Mouse (Mus musculus) hindbrain, embryonic 10.5 days (tissue): Measurements from ENCODE around the gene Cdc34. TPM values are rescaled to one million over a fixed set of nuclear protein-coding genes. Genes with fewer than 3 reads are reported as not detected.

Source experiments
- DNase-seq: peaks from one replicate; pipeline ENCODE4 v3.0.0-alpha.2; 2017; ENCODE audit warnings: low spot score
- H3K27ac ChIP-seq: fragments of 300-500 bp; sonication (generic); 2 replicates; pipeline ENCODE4 v1.5.1; 2016; ENCODE audit warnings: mild to moderate bottlenecking, moderate library complexity
- H3K27me3 ChIP-seq: fragments of 300-500 bp; sonication (generic); 2 replicates; pipeline ENCODE4 v1.6.1; 2016; ENCODE audit warnings: mild to moderate bottlenecking; ENCODE audit not compliant: poor library complexity, insufficient read depth, severe bottlenecking
- H3K36me3 ChIP-seq: fragments of 300-500 bp; sonication (generic); 2 replicates; pipeline ENCODE4 v1.6.1; 2016; ENCODE audit warnings: mild to moderate bottlenecking, moderate library complexity
- H3K4me1 ChIP-seq: fragments of 300-500 bp; sonication (generic); replicated peaks from 2 replicates; pipeline ENCODE4 v1.6.1; 2016; ENCODE audit warnings: mild to moderate bottlenecking
- H3K4me3 ChIP-seq: fragments of 300-500 bp; sonication (generic); 2 replicates; pipeline ENCODE4 v1.5.1; 2016; ENCODE audit warnings: mild to moderate bottlenecking, moderate library complexity
- H3K9me3 ChIP-seq: fragments of 300-500 bp; sonication (generic); 2 replicates; pipeline ENCODE4 v1.6.1; 2016; ENCODE audit warnings: mild to moderate bottlenecking, moderate library complexity
- WGBS: fragments of 180-500 bp; shearing (Covaris S2); methylation state at CpG from one replicate; pipeline ENCODE4 v1.1.7; 2016; 5-methylcytosine and 5-hydroxymethylcytosine counted together
- polyA plus RNA-seq: library from polyadenylated mRNA; unstranded; fragments of >200 nt; fragmentation: Nextera tagmentation; extraction: Ambion mirVana; gene quantifications from 2 replicates; pipeline ENCODE4 v1.2.1, GENCODE M21; 2016

Gene Cdc34
- polyA plus RNA-seq, 1 experiment from 2014 or later, result 244 TPM

DNA sequence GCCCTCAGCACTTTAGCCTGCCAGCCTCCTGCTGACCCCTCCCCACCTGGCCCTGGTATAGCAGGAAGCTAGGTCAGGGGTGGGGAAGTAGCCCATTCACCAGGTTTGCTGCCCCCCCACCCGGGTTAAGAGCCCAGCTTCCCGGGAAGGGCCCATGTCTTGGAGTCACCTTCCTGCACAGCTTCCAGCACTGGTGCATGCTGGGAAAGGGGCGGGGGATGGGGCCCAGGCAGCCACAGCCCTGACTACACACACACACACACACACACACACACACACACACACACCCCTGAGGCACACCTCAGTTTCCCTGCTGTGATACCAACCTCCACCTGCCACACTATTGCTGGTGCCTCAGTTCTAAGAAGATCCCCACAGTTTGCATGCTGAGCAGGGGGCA is 20.1 kb upstream of the Cdc34 start:
- no peak overlapping the region for H3K4me3 ChIP-seq
- H3K27me3 ChIP-seq, result no peaks in the 10 kb centered on the region
- no peak for DNase-seq
- peaks cover 22% of the 10 kb centered on the region for H3K4me1 ChIP-seq
- 62% methylated on average over 3 of the region's 3 CpGs for WGBS
- H3K9me3 ChIP-seq, result no peaks in the 10 kb centered on the region
- 0 out of 2 replicates have a peak overlapping the region, but pooled peaks have one; percentile 36 for H3K27ac ChIP-seq
- H3K36me3 ChIP-seq, result no peaks in the 10 kb centered on the region

DNA sequence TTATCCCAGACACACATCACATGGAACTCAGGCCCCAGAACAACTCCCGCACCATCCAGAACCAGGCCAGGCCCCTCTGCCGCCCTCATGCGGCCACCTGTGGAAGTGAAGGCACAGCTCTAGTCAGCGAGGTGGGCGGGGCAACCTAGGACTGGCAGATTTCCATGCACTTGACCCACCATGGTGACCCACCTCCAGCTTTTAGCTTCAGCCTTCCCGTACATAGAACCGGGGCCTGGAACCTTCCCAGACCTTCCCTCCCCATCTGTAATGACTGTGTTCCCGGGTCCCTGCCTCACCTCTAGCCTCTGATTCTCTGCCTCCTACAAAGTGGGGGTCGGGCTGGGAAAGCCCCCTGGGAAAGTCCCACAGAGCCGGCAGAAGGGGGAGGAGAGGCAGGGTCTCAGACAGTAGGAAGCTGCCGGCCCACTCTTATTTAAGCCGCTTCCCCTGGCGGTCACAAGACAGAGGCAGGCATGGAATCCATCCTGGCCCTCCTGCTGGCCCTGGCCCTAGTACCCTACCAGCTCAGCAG is 17.8 kb upstream of the Cdc34 start, which contains the start of gene Madcam1:
TSS of gene Madcam1 (plus strand) at position 429 of the 535 bp plus-strand sequence.
- Histone ChIP-seq H3K9me3 (no peaks in the 10 kb centered on the region), H3K27me3 (no peaks in the 10 kb centered on the region)
- WGBS, result 12% methylated on average over 13 of the region's 13 CpGs

DNA sequence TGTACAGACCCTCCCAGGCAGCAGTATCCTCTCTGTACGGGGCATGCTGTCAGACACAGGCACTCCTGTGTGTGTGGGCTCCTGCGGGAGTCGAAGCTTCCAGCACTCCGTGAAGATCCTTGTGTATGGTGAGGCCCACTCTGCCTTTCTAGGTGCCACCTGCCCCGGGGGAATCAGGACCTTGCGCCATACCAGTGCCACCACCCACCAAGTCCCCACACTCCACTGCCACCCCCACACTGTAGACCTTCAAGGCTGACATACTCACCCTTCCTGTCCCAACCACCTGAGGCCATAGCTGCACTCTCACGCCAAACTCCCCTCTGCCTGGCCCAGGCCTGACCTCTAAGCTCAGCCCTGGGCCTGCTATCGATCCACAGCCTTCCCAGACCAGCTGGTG is 16.9 kb upstream of the Cdc34 start:
- no peaks in the 10 kb centered on the region for H3K36me3 ChIP-seq
- 89% methylated on average over 8 of the region's 8 CpGs for WGBS

More for the DNA sequence above, 17.8 kb upstream of the Cdc34 start, which contains the start of gene Madcam1:
- H3K4me1 ChIP-seq, result peaks cover 28% of the 10 kb centered on the region
- no peak within 1 kb of the TSS for H3K27ac ChIP-seq
- H3K36me3 ChIP-seq, result no peaks in the 10 kb centered on the region
- DNase-seq, result peak; percentile 87
- H3K4me3 ChIP-seq, result no peak within 1 kb of the TSS

DNA sequence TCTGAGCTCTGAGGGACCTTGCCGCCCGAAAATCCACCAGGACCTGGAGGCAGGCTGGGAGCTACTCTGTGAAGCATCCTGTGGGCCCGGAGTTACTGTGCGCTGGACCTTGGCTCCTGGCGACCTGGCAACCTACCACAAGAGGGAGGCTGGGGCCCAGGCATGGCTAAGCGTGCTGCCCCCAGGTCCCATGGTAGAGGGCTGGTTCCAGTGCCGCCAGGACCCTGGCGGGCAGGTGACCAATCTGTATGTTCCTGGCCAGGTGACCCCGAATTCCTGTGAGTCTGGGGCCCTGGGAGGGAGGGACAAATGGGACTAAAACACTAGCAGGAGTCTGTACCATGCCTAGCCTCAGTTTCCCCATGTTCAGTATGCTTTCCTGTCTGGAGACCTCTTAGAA is 15.5 kb upstream of the Cdc34 start:
- Histone ChIP-seq H3K27ac (no peak overlapping the region), H3K27me3 (no peaks in the 10 kb centered on the region), H3K4me1 (peaks cover 40% of the 10 kb centered on the region), H3K9me3 (no peaks in the 10 kb centered on the region), H3K36me3 (0 out of 2 replicates have a peak, but pooled peaks cover 2% of the 10 kb centered on the region), H3K4me3 (no peak overlapping the region)
- no peak for DNase-seq
- WGBS, result 70% methylated on average over 9 of the region's 9 CpGs

More for the DNA sequence above, 16.9 kb upstream of the Cdc34 start:
- DNase-seq, result no peak
- no peak overlapping the region for H3K27ac ChIP-seq
- H3K27me3 ChIP-seq, result no peaks in the 10 kb centered on the region
- no peak overlapping the region for H3K4me3 ChIP-seq
- H3K9me3 ChIP-seq, result no peaks in the 10 kb centered on the region
- H3K4me1 ChIP-seq, result peaks cover 30% of the 10 kb centered on the region

DNA sequence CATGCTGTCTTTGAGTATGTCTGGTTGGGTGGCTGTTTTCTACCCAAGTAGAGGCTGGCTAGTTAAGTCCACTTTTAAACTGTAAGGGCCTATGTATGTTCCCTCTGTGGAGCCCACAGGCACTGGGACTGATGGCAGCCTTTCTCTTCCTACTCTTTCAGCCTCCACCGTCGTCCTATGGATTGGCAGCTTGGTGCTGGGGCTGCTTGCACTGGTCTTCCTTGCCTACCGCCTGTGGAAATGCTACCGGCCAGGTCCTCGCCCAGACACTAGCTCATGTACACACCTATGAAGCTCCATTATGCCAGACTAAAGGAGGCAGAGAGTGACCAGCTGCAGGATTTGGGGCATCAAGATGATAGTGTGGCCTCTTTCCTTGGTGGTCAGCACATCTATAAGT is 13.9 kb upstream of the Cdc34 start:
- H3K27me3 ChIP-seq, result no peaks in the 10 kb centered on the region
- H3K4me1 ChIP-seq, result peaks cover 40% of the 10 kb centered on the region
- WGBS, result 85% methylated on average over 5 of the region's 5 CpGs
- H3K27ac ChIP-seq, result peak overlapping the region; percentile 98; the same call in 1 of the 2 replicates
- H3K36me3 ChIP-seq, result peaks cover 17% of the 10 kb centered on the region
- peak overlapping the region; percentile 77; the same call in 1 of the 2 replicates for H3K4me3 ChIP-seq
- DNase-seq, result no peak
- H3K9me3 ChIP-seq, result no peaks in the 10 kb centered on the region

DNA sequence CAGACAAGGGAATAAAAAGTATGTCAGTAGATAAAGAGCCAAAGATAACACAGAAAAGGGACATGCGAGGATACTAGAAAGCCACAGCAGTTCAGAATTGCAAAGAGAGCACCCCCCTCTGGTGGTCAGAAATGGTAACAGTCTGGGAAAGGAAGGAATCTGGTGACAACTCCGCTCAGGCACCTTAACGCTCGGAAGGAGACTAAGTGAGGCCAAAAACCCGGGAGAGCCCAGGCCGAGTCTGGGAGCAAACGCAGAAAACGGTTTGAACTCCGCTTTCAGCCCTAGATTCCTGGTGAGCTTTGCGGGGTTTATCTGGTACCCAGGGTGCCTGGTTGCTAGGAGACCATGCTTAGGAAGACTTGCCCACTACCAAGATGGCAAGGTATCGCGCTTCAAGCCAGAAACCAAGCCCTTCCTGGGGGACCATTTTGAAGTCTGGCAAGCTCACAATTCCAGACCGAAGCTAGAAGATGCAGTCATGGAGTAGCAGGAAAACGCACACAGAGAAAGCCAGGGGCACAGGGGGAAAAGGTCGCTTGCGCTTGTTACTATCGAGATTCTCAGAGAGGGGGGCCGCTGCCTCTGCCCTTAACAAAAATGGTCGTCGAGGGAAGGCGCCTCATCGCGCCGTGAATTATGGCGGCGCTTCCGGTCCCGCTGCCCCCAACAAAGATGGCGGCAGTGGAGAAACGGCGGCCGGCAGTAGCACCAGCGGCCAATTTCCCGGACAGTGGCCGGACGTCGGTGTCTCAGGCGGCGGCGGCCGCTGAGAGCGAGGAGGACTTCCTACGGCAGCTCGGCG is 13.0 kb upstream of the Cdc34 start, which contains the start of gene Tpgs1:
TSS of gene Tpgs1 (plus strand) at position 599 of the 805 bp plus-strand sequence.
- Histone ChIP-seq H3K27ac (peak within 1 kb of the TSS; percentile 98), H3K36me3 (peaks cover 26% of the 10 kb centered on the region), H3K4me1 (peaks cover 38% of the 10 kb centered on the region), H3K9me3 (no peaks in the 10 kb centered on the region), H3K27me3 (no peaks in the 10 kb centered on the region), H3K4me3 (peak within 1 kb of the TSS; percentile 77)
- peak; percentile 93 for DNase-seq
- under 1% methylated on average over 45 of the region's 45 CpGs for WGBS

DNA sequence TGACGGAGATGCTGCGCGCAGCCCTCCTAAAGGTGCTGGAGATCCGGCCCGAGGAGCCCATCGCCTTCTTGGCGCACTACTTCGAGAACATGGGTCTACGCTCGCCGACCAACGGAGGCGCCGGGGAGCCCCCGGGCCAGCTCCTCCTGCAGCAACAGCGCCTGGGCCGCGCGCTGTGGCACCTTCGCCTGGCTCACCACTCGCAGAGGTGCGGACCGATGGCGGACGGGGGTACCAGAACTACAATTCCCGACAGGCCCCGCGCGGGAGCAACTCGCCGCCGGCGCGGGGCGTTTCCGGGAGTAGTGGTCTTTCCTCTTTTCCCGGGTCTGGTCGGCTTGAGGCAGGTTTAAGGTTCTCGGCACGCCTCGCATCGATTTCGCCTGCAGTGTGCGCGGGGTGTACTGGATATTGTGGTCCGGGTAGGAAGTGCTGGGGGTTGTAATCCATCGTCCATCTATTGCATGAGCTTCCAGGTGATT is 12.4 kb upstream of the Cdc34 start:
- under 1% methylated on average over 47 of the region's 47 CpGs for WGBS
- peak; percentile 86 for DNase-seq

DNA sequence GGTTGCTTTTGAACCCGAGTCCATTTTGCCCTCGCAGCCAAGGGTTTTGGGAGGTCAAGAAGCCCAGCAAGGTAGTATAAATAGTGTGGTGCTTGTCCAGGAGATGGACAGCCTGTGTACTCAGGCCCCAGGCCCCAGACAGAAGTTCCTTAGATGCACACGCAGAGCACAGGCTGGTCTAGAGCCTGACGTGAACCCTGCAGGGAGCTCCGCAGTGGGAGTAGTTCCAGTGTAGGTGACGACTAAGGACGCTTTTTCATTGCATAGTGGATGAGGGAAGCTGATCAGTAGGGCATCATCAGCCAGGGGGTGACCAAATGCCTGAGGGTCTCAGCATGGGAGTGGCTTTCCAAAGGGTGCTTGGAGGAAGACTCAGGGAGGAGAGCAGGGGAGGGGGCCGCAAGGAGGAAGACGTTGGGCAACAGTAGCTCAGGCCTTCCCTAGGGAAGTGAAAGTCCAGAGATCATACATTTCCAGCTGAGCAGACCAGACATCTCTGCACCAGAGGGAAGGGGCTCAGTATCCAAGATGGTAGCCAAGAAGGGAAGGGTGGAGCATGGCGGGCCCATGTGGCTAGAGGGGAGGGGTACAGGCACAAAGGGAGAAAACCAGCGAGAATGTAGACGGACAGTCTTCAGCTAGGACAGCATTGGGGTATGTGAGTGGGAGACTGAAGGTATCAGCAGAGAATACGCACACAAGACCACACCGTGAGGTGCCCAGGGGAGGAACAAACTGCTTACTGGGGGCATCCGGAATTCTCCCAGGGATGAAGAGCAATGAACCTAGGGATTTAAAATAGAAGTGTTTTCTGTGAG is 11.7 kb upstream of the Cdc34 start:
- Histone ChIP-seq H3K27me3 (no peaks in the 10 kb centered on the region), H3K9me3 (no peaks in the 10 kb centered on the region), H3K36me3 (peaks cover 33% of the 10 kb centered on the region), H3K4me3 (peak overlapping the region; percentile 77), H3K27ac (peak overlapping the region; percentile 98), H3K4me1 (peaks cover 33% of the 10 kb centered on the region)
- 35% methylated on average over 15 of the region's 15 CpGs for WGBS
- DNase-seq, result no peak

More for the DNA sequence above, 12.4 kb upstream of the Cdc34 start:
- Histone ChIP-seq H3K27me3 (no peaks in the 10 kb centered on the region), H3K27ac (peak overlapping the region; percentile 98), H3K36me3 (peaks cover 31% of the 10 kb centered on the region), H3K4me1 (peaks cover 32% of the 10 kb centered on the region), H3K9me3 (no peaks in the 10 kb centered on the region), H3K4me3 (peak overlapping the region; percentile 77)

DNA sequence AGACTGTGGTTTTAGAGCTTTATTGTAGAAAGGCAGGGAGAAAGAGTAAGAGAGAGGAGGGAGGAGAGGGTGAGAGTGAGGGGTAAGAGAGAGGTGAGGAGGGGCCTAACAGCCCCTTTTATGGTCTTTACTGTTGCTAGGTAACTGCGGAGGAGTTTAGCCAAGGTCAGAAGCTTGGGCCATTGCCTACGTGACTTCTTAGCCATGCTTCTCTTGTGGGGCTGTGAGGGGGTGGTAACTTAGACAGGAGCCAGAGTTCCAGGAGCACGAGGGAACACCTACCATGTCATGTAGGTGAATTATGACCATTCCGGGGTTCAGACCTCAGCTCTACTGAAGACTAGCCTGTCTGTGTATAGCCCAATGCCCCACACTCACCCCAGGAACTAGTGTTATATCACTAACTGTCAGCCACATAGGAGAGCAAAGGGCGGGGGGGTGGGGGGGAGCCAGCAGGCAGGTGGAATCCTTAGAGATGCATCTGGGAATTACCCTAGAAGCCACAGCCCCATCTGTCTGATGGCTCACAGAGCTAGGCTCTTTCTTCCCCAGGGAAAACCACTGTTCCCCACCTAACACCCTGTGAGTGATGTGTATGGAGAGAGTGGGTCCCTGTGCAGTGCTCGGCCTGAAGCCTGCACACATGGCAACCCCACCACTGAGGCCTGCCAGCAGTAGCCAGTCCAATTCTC is 10.5 kb upstream of the Cdc34 start:
- Histone ChIP-seq H3K4me3 (peak overlapping the region; percentile 77), H3K27me3 (peaks cover 6% of the 10 kb centered on the region), H3K36me3 (peaks cover 44% of the 10 kb centered on the region), H3K4me1 (peaks cover 39% of the 10 kb centered on the region), H3K27ac (peak overlapping the region; percentile 66), H3K9me3 (0 out of 2 replicates have a peak, but pooled peaks cover 3% of the 10 kb centered on the region)
- DNase-seq, result no peak
- 71% methylated on average over 6 of the region's 6 CpGs for WGBS

DNA sequence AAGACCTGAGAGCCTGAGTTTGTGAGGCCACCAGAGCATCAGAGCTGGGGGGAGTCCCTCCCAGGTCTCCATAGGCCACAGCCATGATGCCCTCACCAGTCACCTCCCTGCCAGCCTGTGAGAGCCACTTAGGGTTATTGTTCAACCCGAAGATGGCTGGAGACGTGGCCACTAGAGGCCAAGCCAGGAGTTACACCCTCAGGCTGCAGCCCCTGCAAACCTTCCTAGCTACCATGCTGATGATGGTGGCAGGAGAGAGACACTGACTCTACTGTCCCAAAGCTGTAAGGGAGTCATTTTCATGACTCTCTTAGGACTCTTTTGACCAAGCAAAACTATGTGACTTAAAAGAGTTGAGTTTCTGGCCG is 9.9 kb upstream of the Cdc34 start:
- H3K9me3 ChIP-seq, result 0 out of 2 replicates have a peak, but pooled peaks cover 3% of the 10 kb centered on the region
- H3K36me3 ChIP-seq, result peaks cover 46% of the 10 kb centered on the region
- peak overlapping the region; percentile 66 for H3K27ac ChIP-seq
- H3K27me3 ChIP-seq, result peaks cover 6% of the 10 kb centered on the region
- H3K4me1 ChIP-seq, result peaks cover 39% of the 10 kb centered on the region
- WGBS, result 69% methylated on average over 3 of the region's 3 CpGs
- DNase-seq, result no peak
- H3K4me3 ChIP-seq, result peak overlapping the region; percentile 16

DNA sequence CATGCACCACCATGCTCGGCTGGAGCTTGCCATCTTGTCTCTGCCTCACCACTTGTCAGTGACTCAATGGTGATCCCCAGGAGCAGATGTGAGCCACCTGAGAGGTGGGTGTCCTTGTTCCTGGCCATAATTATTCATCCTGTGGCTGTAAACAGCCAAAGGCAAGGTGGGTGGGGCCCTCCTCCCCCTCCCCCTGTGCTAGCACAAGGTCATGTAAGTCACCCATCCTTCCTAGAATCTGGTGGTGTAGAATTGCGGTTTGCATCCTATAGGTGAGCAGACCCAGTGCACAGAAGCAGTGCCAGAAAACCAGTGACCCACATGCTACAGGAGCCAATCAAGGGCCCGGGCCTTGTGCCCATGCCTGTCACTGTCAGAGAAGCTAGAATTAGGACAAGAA is 8.9 kb upstream of the Cdc34 start:
- 87% methylated on average over 3 of the region's 3 CpGs for WGBS
- Histone ChIP-seq H3K27me3 (peaks cover 6% of the 10 kb centered on the region), H3K27ac (no peak overlapping the region)

More for the DNA sequence above, 8.9 kb upstream of the Cdc34 start:
- DNase-seq, result no peak
- H3K9me3 ChIP-seq, result 0 out of 2 replicates have a peak, but pooled peaks cover 3% of the 10 kb centered on the region
- peaks cover 38% of the 10 kb centered on the region for H3K4me1 ChIP-seq
- H3K4me3 ChIP-seq, result no peak overlapping the region
- H3K36me3 ChIP-seq, result peaks cover 46% of the 10 kb centered on the region
